Mouse (Mus musculus): ENCODE measurements at regions not wholly inside any gene's neighbourhood (a gene's known extent, or its start where the extent isn't known, plus 50 kb on each side); places are given as distances from the start of the nearest gene placed in this dataset.

GRCm38 (mm10) chr3:130841755-130842154 lies 111.6 kb upstream of the Rpl34 start:
- TF ChIP-seq USF1 (IDR thresholded peaks at IDR 0.05; ENCODE audit: low read depth) (no peak), CTCF (IDR thresholded peaks at IDR 0.05; ENCODE audit: control insufficient read depth, insufficient read depth, insufficient read length) (no peak), CEBPB (IDR thresholded peaks at IDR 0.05; ENCODE audit: low read depth) (no peak)
